Mouse (Mus musculus) MEL (cell line): Measurements from ENCODE around the gene Sctr. TPM values are rescaled to one million over a fixed set of nuclear protein-coding genes. Genes with fewer than 3 reads are reported as not detected.
A peak's percentile ranks its signal among the peaks of the same experiment; 100 is the strongest.

Experiments
- DNase-seq: peaks from one replicate; pipeline ENCODE4 v3.0.0; 2011; ENCODE audit warnings: low read depth, low spot score
- H3K27ac ChIP-seq: 2 replicates; pipeline ENCODE4 v1.5.1; 2012; ENCODE audit warnings: low read depth, mild to moderate bottlenecking, control low read depth, low read length, moderate library complexity; ENCODE audit not compliant: control insufficient read depth
- H3K27me3 ChIP-seq, 2 experiments: fragments of 150-350 bp in 1 of 2; sonication (generic) in 1 of 2; 2 replicates each; pipeline ENCODE4 v1.6.1; 2012; ENCODE audit warnings: low read length in 2 of 2, mild to moderate bottlenecking in 2 of 2, improper control_type of control experiment in 1 of 2, moderate library complexity in 1 of 2; ENCODE audit not compliant: insufficient read depth in 2 of 2, control insufficient read depth in 1 of 2
- H3K36me3 ChIP-seq, 2 experiments: 2 replicates each; pipeline ENCODE4 v1.6.1; 2012 to 2014; ENCODE audit warnings: low read length in 2 of 2, improper control_type of control experiment in 1 of 2, inconsistent platforms in 1 of 2, mild to moderate bottlenecking in 1 of 2; ENCODE audit not compliant: insufficient read depth in 2 of 2, control insufficient read depth in 1 of 2
- H3K4me1 ChIP-seq, 2 experiments: fragments of 150-350 bp in 1 of 2; sonication (generic) in 1 of 2; 2 replicates each; pipeline ENCODE4 v1.6.1; 2012; ENCODE audit warnings: low read length in 2 of 2, improper control_type of control experiment in 1 of 2, mild to moderate bottlenecking in 1 of 2; ENCODE audit not compliant: insufficient read depth in 2 of 2, control insufficient read depth in 1 of 2
- H3K4me3 ChIP-seq, 2 experiments: fragments of 150-350 bp in 1 of 2; sonication (generic) in 1 of 2; 2 replicates each; pipeline ENCODE4 v1.5.1; 2012; ENCODE audit warnings: low read depth in 2 of 2, low read length in 2 of 2, mild to moderate bottlenecking in 2 of 2, moderate library complexity in 2 of 2, control low read depth in 1 of 2, improper control_type of control experiment in 1 of 2; ENCODE audit not compliant: control insufficient read depth in 1 of 2, insufficient read depth in 1 of 2
- H3K79me2 ChIP-seq: 2 replicates; pipeline ENCODE4 v1.6.1; 2012; ENCODE audit warnings: mild to moderate bottlenecking, low read length, moderate library complexity; ENCODE audit not compliant: control insufficient read depth, poor library complexity, insufficient read depth
- H3K9ac ChIP-seq: 2 replicates; pipeline ENCODE4 v1.6.1; 2012; ENCODE audit warnings: low read depth, mild to moderate bottlenecking, control low read depth, low read length, moderate library complexity; ENCODE audit not compliant: control insufficient read depth, poor library complexity, severe bottlenecking
- H3K9me3 ChIP-seq: fragments of 150-350 bp; sonication (generic); replicated peaks from 2 replicates; pipeline ENCODE4 v1.6.1; 2012; ENCODE audit warnings: mild to moderate bottlenecking, low read length, improper control_type of control experiment, moderate library complexity; ENCODE audit not compliant: insufficient read depth
- BHLHE40 ChIP-seq: IDR thresholded peaks from 2 replicates; pipeline ENCODE4 v1.6.1; 2012; ENCODE audit warnings: low read depth, mild to moderate bottlenecking, inconsistent platforms, low read length, improper control_type of control experiment, borderline replicate concordance
- CHD1 ChIP-seq: IDR thresholded peaks from 2 replicates; pipeline ENCODE4 v1.6.1; 2012; ENCODE audit warnings: low read depth, mild to moderate bottlenecking, inconsistent platforms, low read length, improper control_type of control experiment
- CHD2 ChIP-seq: IDR thresholded peaks from 2 replicates; pipeline ENCODE4 v1.6.1; 2011; ENCODE audit warnings: low read length, improper control_type of control experiment
- CTCF ChIP-seq, 3 experiments: IDR thresholded peaks in 2 of 3; conservative IDR thresholded peaks in 1 of 3; 2 replicates each; pipeline ENCODE4 v1.5.1; 2011 to 2012; ENCODE audit warnings: low read length in 3 of 3, low read depth in 2 of 3, mild to moderate bottlenecking in 2 of 3, improper control_type of control experiment in 1 of 3, inconsistent platforms in 1 of 3, mixed read lengths in 1 of 3, moderate library complexity in 1 of 3; ENCODE audit not compliant: control insufficient read depth in 1 of 3, insufficient read depth in 1 of 3, poor library complexity in 1 of 3, severe bottlenecking in 1 of 3
- ELF1 ChIP-seq: IDR thresholded peaks from 2 replicates; pipeline ENCODE4 v1.6.1; 2014; ENCODE audit warnings: low read depth, mild to moderate bottlenecking, inconsistent platforms, low read length, improper control_type of control experiment, moderate library complexity
- EP300 ChIP-seq, 2 experiments: IDR thresholded peaks; 2 replicates each; pipeline ENCODE4 v1.6.1; 2011; ENCODE audit warnings: improper control_type of control experiment in 2 of 2, low read length in 2 of 2, low read depth in 1 of 2, mild to moderate bottlenecking in 1 of 2
- ETS1 ChIP-seq: IDR thresholded peaks from 2 replicates; pipeline ENCODE4 v1.6.1; 2012; ENCODE audit warnings: low read depth, mild to moderate bottlenecking, inconsistent platforms, low read length, improper control_type of control experiment, moderate library complexity
- GABPA ChIP-seq: IDR thresholded peaks from 2 replicates; pipeline ENCODE4 v1.6.1; 2012; ENCODE audit warnings: low read depth, mild to moderate bottlenecking, inconsistent platforms, low read length, improper control_type of control experiment, moderate library complexity
- KAT2A ChIP-seq: conservative IDR thresholded peaks from 2 replicates; pipeline ENCODE4 v1.6.1; 2012; ENCODE audit warnings: low read depth, low read length, improper control_type of control experiment, inconsistent platforms
- MAFK ChIP-seq: IDR thresholded peaks from 2 replicates; pipeline ENCODE4 v1.6.1; 2011; ENCODE audit warnings: low read depth, mild to moderate bottlenecking, low read length, improper control_type of control experiment, borderline replicate concordance
- MAX ChIP-seq: IDR thresholded peaks from 2 replicates; pipeline ENCODE4 v1.6.1; 2011; ENCODE audit warnings: low read length, improper control_type of control experiment
- MAZ ChIP-seq: IDR thresholded peaks from 2 replicates; pipeline ENCODE4 v1.6.1; 2012; ENCODE audit warnings: low read depth, mild to moderate bottlenecking, inconsistent platforms, low read length, improper control_type of control experiment
- MEF2A ChIP-seq: IDR thresholded peaks from 2 replicates; pipeline ENCODE4 v1.6.1; 2014; ENCODE audit warnings: low read depth, mild to moderate bottlenecking, inconsistent platforms, low read length, improper control_type of control experiment; ENCODE audit not compliant: poor library complexity, insufficient replicate concordance, severe bottlenecking; ENCODE audit errors: extremely low read depth
- POLR2A ChIP-seq, 2 experiments: IDR thresholded peaks; 2 replicates each; pipeline ENCODE4 v1.6.1; 2011 to 2012; ENCODE audit warnings: low read length in 2 of 2, mild to moderate bottlenecking in 2 of 2, control low read depth in 1 of 2, improper control_type of control experiment in 1 of 2, low read depth in 1 of 2, moderate library complexity in 1 of 2; ENCODE audit not compliant: control insufficient read depth in 1 of 2, insufficient read depth in 1 of 2, poor library complexity in 1 of 2
- POLR2AphosphoS2 ChIP-seq: IDR thresholded peaks from 2 replicates; pipeline ENCODE4 v1.6.1; 2011; ENCODE audit warnings: low read length, improper control_type of control experiment
- POLR2AphosphoS5 ChIP-seq: IDR thresholded peaks from 2 replicates; pipeline ENCODE4 v1.6.1; 2012; ENCODE audit warnings: low read depth, borderline replicate concordance, mild to moderate bottlenecking, inconsistent platforms, low read length, moderate library complexity, mixed read lengths
- SIN3A ChIP-seq: IDR thresholded peaks from 2 replicates; pipeline ENCODE4 v1.6.1; 2012; ENCODE audit warnings: low read length, improper control_type of control experiment, inconsistent platforms
- TAL1 ChIP-seq: IDR thresholded peaks from 2 replicates; pipeline ENCODE4 v1.6.1; 2012; ENCODE audit warnings: mild to moderate bottlenecking, inconsistent platforms, low read length, moderate library complexity, mixed read lengths
- TBP ChIP-seq: IDR thresholded peaks from 2 replicates; pipeline ENCODE4 v1.8.0; 2011; ENCODE audit warnings: low read depth, low read length, improper control_type of control experiment
- USF1 ChIP-seq: IDR thresholded peaks from 2 replicates; pipeline ENCODE4 v1.6.1; 2014; ENCODE audit warnings: low read depth, mild to moderate bottlenecking, inconsistent platforms, low read length, improper control_type of control experiment, moderate library complexity
- ZC3H11A ChIP-seq: IDR thresholded peaks from 2 replicates; pipeline ENCODE4 v1.6.1; 2012; ENCODE audit warnings: low read depth, mild to moderate bottlenecking, inconsistent platforms, low read length, improper control_type of control experiment
- ZKSCAN1 ChIP-seq: IDR thresholded peaks from 2 replicates; pipeline ENCODE4 v1.6.1; 2012; ENCODE audit warnings: low read depth, mild to moderate bottlenecking, inconsistent platforms, low read length, improper control_type of control experiment, moderate library complexity
- polyA plus RNA-seq, 2 experiments: library from polyadenylated mRNA; stranded (reverse) in 1 of 2; unstranded in 1 of 2; fragments of >175 nt in 1 of 2; fragments of >200 nt in 1 of 2; gene quantifications; 2 replicates each; pipeline versions ENCODE4 v1.2.1 to v1.2.4; 2012; ENCODE audit warnings: low replicate concordance in 2 of 2, low read depth in 1 of 2; ENCODE audit not compliant: insufficient read length in 2 of 2, insufficient read depth in 1 of 2, missing spikeins in 1 of 2
- total RNA-seq: library from RNA; depleted of rRNA; stranded (reverse); fragments of 300-350 nt; gene quantifications from 2 replicates; pipeline ENCODE4 v1.2.3, GENCODE M21; 2012

The Sctr gene
- total and polyA plus RNA-seq, 3 experiments = not detected

DNA sequence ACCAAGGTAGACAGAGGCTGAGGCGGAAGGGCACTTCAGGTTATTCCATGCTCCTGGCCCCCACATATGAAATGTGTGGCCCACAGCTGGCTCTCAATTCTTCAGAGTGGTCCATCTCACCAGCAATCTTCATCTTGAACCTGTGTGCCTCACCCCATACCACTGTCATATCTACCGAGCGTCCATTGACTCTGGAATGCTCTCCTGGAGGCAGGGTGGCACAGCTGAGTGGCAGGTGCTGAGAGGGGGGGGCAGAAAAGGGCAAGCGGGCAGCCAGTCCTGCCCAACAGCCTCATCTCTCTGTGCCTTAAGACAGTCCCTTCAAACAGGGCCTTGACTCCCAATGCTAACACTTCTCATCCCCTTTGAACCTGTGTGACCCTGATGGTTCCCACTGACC is 64.4 kb downstream of the Sctr start:
- no peak overlapping the region for H3K9ac ChIP-seq
- no peak for DNase-seq
- peaks cover 0 to 7% of the 10 kb centered on the region in 2 experiments; a peak in 2 of 4 replicates for H3K4me1 ChIP-seq
- no peaks in the 10 kb centered on the region; the same call in 1 of the 2 replicates for H3K79me2 ChIP-seq
- no peaks in the 10 kb centered on the region; a peak in 2 of 4 replicates for H3K36me3 ChIP-seq
- no peaks in the 10 kb centered on the region for H3K9me3 ChIP-seq
- H3K27me3 ChIP-seq = no peaks in the 10 kb centered on the region
- TF ChIP-seq POLR2AphosphoS5 (no peak), ELF1 (no peak), BHLHE40 (no peak), SIN3A (no peak), MAZ (no peak), TAL1 (no peak), GABPA (no peak), MAX (no peak), POLR2AphosphoS2 (no peak), CTCF (IDR thresholded peaks at IDR 0.05 in 2 of 3, conservative IDR thresholded peaks at IDR 0.05 in 1 of 3; ENCODE audit: control insufficient read depth in 1 of 3, insufficient read depth in 1 of 3, low read depth in 2 of 3, low read length in 3 of 3, poor library complexity in 1 of 3, severe bottlenecking in 1 of 3) (no peak), CHD2 (no peak), ETS1 (no peak)
- H3K27ac ChIP-seq = no peak overlapping the region
- H3K4me3 ChIP-seq = no peak overlapping the region

DNA sequence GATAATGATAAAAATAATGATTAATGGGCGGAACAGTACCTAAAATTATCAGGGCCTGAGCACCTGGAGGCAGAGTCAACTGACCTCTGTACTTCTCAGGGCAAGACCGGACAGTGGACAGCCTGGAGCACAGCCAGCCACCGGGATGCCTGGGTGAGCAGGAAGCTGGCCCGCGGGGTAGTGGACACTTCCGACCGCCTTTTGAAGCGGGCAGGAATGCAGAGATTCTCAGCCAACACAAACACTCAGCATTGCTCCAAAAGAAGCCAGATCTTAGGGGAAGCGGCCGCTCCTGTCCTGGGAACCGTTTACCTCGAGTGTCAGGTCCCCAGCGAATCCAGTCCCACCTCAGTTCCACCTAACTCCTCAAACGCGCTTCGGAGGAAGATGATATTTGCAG is 66.2 kb downstream of the Sctr start:
- no peaks in the 10 kb centered on the region for H3K9me3 ChIP-seq
- peak overlapping the region; percentile 27 to 56; a peak in 3 of 4 replicates for H3K4me3 ChIP-seq
- H3K27ac ChIP-seq = no peak overlapping the region
- H3K27me3 ChIP-seq = no peaks in the 10 kb centered on the region
- H3K79me2 ChIP-seq = no peaks in the 10 kb centered on the region; the same call in 1 of the 2 replicates
- TF ChIP-seq CHD1 (no peak), POLR2A (IDR thresholded peaks at IDR 0.05; ENCODE audit: control insufficient read depth in 1 of 2, insufficient read depth in 1 of 2, low read depth in 1 of 2, low read length in 2 of 2, poor library complexity in 1 of 2) (no peak), CHD2 (no peak), BHLHE40 (no peak), ELF1 (no peak), SIN3A (no peak), MEF2A (no peak), KAT2A (no peak), EP300 (IDR thresholded peaks at IDR 0.05; ENCODE audit: low read depth in 1 of 2, low read length in 2 of 2) (no peak), TBP (no peak), USF1 (no peak), MAZ (no peak), ZKSCAN1 (no peak), MAFK (no peak), ZC3H11A (no peak)
- H3K36me3 ChIP-seq = no peaks in the 10 kb centered on the region; a peak in 2 of 4 replicates
- H3K9ac ChIP-seq = peak overlapping the region; percentile 69; the same call in 1 of the 2 replicates
- H3K4me1 ChIP-seq = peaks cover 0 to 7% of the 10 kb centered on the region in 2 experiments; a peak in 2 of 4 replicates
- no peak for DNase-seq
